Comparison of ENCODE assay signal across 9 mouse cellular contexts in the genomic region with DNA sequence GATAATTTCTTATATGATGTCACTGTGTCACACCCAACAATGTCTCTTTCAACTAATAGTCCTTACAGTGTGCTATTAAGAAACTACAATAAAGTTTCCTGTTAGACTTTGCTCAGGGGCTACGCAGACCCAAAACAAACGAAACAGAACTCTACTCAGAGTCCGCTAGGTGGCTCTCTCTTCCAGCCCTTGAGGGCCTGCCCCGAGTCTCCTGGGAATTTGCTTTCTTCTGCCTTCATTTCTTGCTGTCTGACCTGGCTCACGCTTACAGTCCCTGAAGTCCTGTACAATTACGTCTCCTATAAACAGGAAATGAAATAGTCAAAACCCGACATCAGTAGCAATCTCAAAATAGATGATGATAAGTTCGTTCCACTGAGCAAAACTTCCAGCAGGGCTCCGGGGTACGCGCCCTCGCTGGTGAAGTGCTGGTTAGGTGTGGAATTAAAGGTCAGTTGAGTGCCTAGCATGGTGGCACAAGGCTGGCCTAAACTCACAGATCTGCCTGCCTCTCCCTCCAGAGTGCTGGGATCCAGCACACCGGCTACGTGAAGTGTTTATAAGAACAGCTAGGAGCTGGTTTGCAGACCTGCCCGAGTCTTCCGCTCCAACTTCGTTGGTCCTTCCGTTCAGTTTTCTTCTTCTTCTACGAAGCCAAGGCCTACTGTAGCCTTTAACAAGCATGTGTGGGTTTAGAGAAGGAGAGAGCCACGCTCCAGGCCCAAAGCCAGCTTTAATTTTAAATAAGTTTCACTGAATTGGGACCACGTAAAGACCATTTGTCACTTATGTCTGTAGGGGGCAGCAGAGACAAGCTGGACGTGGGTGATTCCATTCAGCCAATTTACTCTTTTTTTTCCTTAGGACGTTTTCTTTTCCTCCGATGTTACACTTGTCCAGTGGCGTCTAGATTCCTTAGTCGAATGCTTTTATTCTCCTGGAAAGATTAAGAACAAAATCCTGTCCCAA. TPM values are rescaled to one million over a fixed set of nuclear protein-coding genes. Genes with fewer than 3 reads are reported as not detected.
DNase-seq lines count a peak whose midpoint lies in the region; ATAC-seq and TF ChIP-seq lines count a peak whose summit lies in the region.
"Had no signal": no experiment of that assay in that cellular context is flagged by ENCODE, and none has a peak within 500 bp of the region (broad histone marks: within the 10 kb centered on the region; RNA-seq: fewer than 3 reads in every experiment).

No protein-coding gene starts in this region.

- WGBS in midbrain, embryonic 10.5 days = 31% methylated on average over 26 of the region's 26 CpGs

- H3K4me1 ChIP-seq in cortical plate, adult 2 months (ENCODE audit: control insufficient read depth, insufficient read depth, low read length) = no peaks in the 10 kb centered on the region
- peaks cover 6% of the 10 kb centered on the region for H3K4me1 ChIP-seq in midbrain, embryonic 10.5 days

- no peaks in the 10 kb centered on the region for H3K9me3 ChIP-seq in midbrain, embryonic 10.5 days (replicated peaks)

- DNase-seq in 3T3-L1 (ENCODE audit: low read depth, low spot score) = peak; percentile 91
- peak; percentile 86 for DNase-seq in R1 (ENCODE audit: low read depth, low spot score)
- DNase-seq in gastrocnemius, postnatal 14 days = peak; percentile 52
- DNase-seq in left cerebral cortex, postnatal 4 days = peak; percentile 72
- peak; percentile 60 for DNase-seq in midbrain, embryonic 10.5 days (ENCODE audit: low spot score)
- peak; percentile 31 to 69 for DNase-seq in spleen, postnatal 10 days (ENCODE audit: low spot score in 2 of 2)

- intact Hi-C loops in gastrocnemius, postnatal 14 days (cut with DNase I; ENCODE audit: low total_unique reads) = loop anchor here (2.0 kb wide), 1 partner anchor 29 kb away; no protein-coding TSS in a partner anchor
- intact Hi-C loops in left cerebral cortex, postnatal 4 days (cut with DNase I) = loop anchor here (2.0 to 10.0 kb wide), 3 partner anchors 29 to 489 kb away; partner anchors contain the start of gene Phldb1

- no peaks in the 10 kb centered on the region for H3K27me3 ChIP-seq in midbrain, embryonic 10.5 days (ENCODE audit: low read depth, poor library complexity, severe bottlenecking)

- no peak for TF ChIP-seq POLR2A in cortical plate, adult 2 months (IDR thresholded peaks at IDR 0.05; ENCODE audit: extremely low read depth, insufficient read depth, low read length)

- ATAC-seq in inflammation-experienced regulatory T-cells, adult 6 months = peak; percentile 69

- H3K4me3 ChIP-seq in cortical plate, adult 2 months (ENCODE audit: insufficient read depth, low read length) = no peak overlapping the region
- H3K4me3 ChIP-seq in midbrain, embryonic 10.5 days = peak overlapping the region; percentile 41

- H3K27ac ChIP-seq in cortical plate, adult 2 months (ENCODE audit: insufficient read depth, low read length) = no peak overlapping the region
- no peak overlapping the region for H3K27ac ChIP-seq in midbrain, embryonic 10.5 days (replicated peaks)

- H3K36me3 ChIP-seq in midbrain, embryonic 10.5 days = no peaks in the 10 kb centered on the region

- TF ChIP-seq CTCF in cortical plate, adult 2 months (IDR thresholded peaks at IDR 0.05; ENCODE audit: extremely low read depth, insufficient read depth, low read length) = peak; percentile 72

RNA-seq across cellular contexts. Expression of gene Treh, which starts 17.7 kb away (rescaled TPM):
- polyA plus RNA-seq in cortical plate, adult 2 months (2012; rRNA removed) = 0.10 and 0.21 TPM in 2 replicates
- total RNA-seq in gastrocnemius, postnatal 14 days (2021) = not detected
- polyA plus RNA-seq in inflammation-experienced regulatory T-cells, adult 6 months (2017; shearing (Covaris generic)) = not detected
- not detected for total RNA-seq in left cerebral cortex, postnatal 4 days (2021)
- polyA plus RNA-seq in midbrain, embryonic 10.5 days (2016; fragmentation: Nextera tagmentation; extraction: Ambion mirVana) = not detected in 2 replicates
- total RNA-seq: gastrocnemius, postnatal 36 days had no signal

RNA-seq across cellular contexts. Expression of gene Ddx6, which starts 50.7 kb away (rescaled TPM):
- 35.0 and 35.1 TPM in 2 replicates for polyA plus RNA-seq in cortical plate, adult 2 months (2012; rRNA removed)
- 10 to 100 TPM; 61.8 to 62.2 TPM for total RNA-seq in gastrocnemius, postnatal 14 days (2021)
- polyA plus RNA-seq in inflammation-experienced regulatory T-cells, adult 6 months (2017; shearing (Covaris generic)) = 100 to 1,000 TPM in 1 of 3 experiments, 10 to 100 TPM in 2; 57.3 to 129 (median 66.8) TPM
- 100 to 1,000 TPM; 144 to 146 TPM for total RNA-seq in left cerebral cortex, postnatal 4 days (2021)
- 19.5 and 19.7 TPM in 2 replicates for polyA plus RNA-seq in midbrain, embryonic 10.5 days (2016; fragmentation: Nextera tagmentation; extraction: Ambion mirVana)
